Mouse (Mus musculus) CH12.LX (cell line): ENCODE data around the gene Grip1.

Source experiments
- CTCF ChIP-seq, 2 experiments: IDR thresholded peaks in 1 of 2; conservative IDR thresholded peaks in 1 of 2; 2 replicates each; pipeline ENCODE4 v1.5.1; 2011 to 2012; ENCODE audit warnings: low read depth in 2 of 2, low read length in 2 of 2, improper control_type of control experiment in 1 of 2, inconsistent platforms in 1 of 2, mild to moderate bottlenecking in 1 of 2, moderate library complexity in 1 of 2
- POLR2AphosphoS2 ChIP-seq: IDR thresholded peaks from 2 replicates; pipeline ENCODE4 v1.6.1; 2011; ENCODE audit warnings: low read depth, low read length, improper control_type of control experiment
- RCOR1 ChIP-seq: conservative IDR thresholded peaks from 2 replicates; pipeline ENCODE4 v1.6.1; 2012; ENCODE audit warnings: low read depth, mild to moderate bottlenecking, inconsistent platforms, low read length, improper control_type of control experiment
- SIN3A ChIP-seq: IDR thresholded peaks from 2 replicates; pipeline ENCODE4 v1.6.1; 2012; ENCODE audit warnings: low read length, improper control_type of control experiment, inconsistent platforms
- TBP ChIP-seq: conservative IDR thresholded peaks from 2 replicates; pipeline ENCODE4 v1.6.1; 2011; ENCODE audit warnings: low read depth, low read length, improper control_type of control experiment

DNA sequence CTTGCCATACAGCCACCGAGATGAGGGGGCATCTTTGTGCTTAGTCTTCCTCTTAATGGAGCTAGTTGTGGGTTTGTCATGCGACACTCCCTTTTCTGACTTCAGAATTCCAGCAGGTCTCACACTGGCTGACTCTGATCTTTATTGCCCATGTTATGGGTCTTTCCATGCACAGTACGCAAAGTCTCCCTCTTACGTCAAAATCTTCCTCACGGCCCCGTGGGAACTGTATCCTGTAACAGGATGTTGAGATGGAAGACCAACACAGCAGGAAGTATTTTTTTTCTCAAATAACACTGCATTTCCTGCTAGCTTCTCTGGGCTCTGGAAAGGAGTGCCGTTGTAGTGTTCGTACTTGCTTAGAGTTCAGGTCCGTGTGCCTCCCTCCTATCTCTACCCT lies 21.5 kb downstream of the Grip1 start:
- TF ChIP-seq RCOR1 = no peak
- TF ChIP-seq CTCF (conservative IDR thresholded peaks at IDR 0.05 in 1 of 2, IDR thresholded peaks at IDR 0.05 in 1 of 2; ENCODE audit: low read depth in 2 of 2, low read length in 2 of 2) = no peak
- no peak for TF ChIP-seq POLR2AphosphoS2
- no peak for TF ChIP-seq SIN3A
- TF ChIP-seq TBP = no peak
